Mouse (Mus musculus): ENCODE data around the gene Usp54. TPM values are rescaled to one million over a fixed set of nuclear protein-coding genes. Genes with fewer than 3 reads are reported as not detected.
A peak's percentile ranks its signal among the peaks of the same experiment; 100 is the strongest.

Gene Usp54
- 10.3 and 11.2 TPM in 2 replicates for polyA plus RNA-seq (2015; fragmentation: Nextera tagmentation; extraction: Ambion mirVana)

DNA sequence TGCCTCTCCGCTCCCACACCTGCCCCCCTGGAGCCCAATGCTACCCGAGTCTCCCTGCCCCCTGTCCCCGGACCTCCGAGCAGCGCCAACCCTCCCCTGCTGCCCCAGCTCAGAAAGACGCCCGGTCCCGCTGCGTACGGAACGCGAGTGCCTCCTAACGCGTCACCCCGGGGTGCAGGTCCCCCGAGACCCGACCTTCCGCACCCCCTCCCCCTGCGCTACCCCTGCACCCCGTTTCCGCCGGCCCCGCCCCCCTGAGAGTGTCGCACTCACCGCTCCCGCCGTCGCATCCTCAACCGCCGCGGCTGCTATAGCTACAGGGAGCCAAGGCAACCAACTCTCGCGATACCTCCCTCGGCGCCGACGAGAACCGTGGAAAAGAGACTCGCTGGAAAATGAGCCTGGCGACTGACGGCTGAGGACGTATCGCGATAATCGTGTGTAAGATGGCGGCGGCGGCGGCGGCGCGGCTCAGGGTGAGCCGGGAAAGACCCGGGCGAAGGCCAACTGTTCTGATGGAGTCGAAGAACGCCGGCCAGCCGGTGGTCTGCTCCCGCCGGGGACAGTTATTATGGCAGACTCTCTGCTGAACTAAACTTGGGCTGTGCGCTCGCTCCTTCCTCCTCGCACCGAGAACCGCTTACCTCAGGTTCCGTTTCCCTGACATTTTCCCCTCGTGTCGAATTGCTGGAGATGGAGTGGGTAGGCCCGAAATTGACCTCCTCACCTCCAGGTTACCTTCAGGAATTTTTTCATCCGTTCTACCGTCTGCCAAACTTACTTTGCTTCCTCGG, at the start of gene Usp54:
Gene Usp54, minus strand, starts transcription at position 420 of the 794 bp plus-strand sequence.
- H3K9ac ChIP-seq, result peak within 1 kb of the TSS; percentile 82
- H3K9me3 ChIP-seq, result no peaks in the 10 kb centered on the region
- H3K36me3 ChIP-seq, result no peaks in the 10 kb centered on the region
- peak within 1 kb of the TSS; percentile 90 for H3K4me2 ChIP-seq
- no peaks in the 10 kb centered on the region for H3K27me3 ChIP-seq
- ATAC-seq (ENCODE audit: low FRiP score, low read depth), result peak; percentile 97
- H3K27ac ChIP-seq (replicated peaks), result peak within 1 kb of the TSS; percentile 94
- peaks cover 24% of the 10 kb centered on the region for H3K4me1 ChIP-seq (replicated peaks)
- H3K4me3 ChIP-seq, result peak within 1 kb of the TSS; percentile 98
- WGBS, result under 1% methylated on average over 73 of the region's 73 CpGs

DNA sequence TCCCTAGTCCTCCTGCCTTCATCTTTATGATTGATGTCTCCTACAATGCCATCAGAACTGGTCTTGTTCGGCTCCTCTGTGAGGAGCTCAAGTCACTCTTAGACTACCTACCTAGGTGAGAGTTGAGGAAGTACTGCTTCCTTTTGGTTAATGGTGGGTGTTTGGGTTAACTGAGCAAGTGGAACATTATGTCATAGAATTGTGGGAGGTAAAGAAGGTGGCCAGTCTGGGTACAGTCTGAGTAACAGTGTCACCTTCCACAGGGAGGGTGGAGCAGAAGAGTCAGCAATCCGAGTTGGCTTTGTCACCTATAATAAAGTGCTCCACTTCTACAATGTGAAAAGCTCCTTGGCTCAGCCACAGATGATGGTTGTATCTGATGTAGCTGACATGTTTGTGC, 48.1 kb upstream of the Usp54 start:
- no peak overlapping the region for H3K4me3 ChIP-seq
- 88% methylated on average over 2 of the region's 2 CpGs for WGBS
- no peak overlapping the region for H3K27ac ChIP-seq (replicated peaks)
- H3K9ac ChIP-seq, result no peak overlapping the region
- peaks cover 95% of the 10 kb centered on the region for H3K36me3 ChIP-seq
- H3K27me3 ChIP-seq, result no peaks in the 10 kb centered on the region
- no peak overlapping the region for H3K4me2 ChIP-seq
- H3K9me3 ChIP-seq, result no peaks in the 10 kb centered on the region
- H3K4me1 ChIP-seq (replicated peaks), result peaks cover 3% of the 10 kb centered on the region; the same call in 1 of the 2 replicates
- ATAC-seq (ENCODE audit: low FRiP score, low read depth), result no peak

DNA sequence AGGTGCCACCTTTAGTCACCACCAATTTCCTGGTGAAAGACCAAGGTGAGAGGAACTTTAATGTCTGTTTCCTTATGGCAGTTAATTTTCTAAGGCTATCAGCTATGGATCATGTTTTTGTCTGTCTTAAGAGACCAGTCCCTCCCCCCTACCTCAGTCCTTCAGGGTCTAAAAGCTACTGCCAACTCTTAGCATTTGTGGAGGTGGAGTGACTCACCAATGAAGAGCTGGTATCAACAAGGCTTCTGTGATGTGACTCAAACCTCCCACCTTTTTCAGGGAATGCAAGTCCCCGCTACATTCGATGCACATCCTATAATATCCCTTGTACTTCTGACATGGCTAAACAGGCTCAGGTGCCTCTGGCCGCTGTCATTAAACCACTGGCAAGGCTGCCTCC, 45.7 kb upstream of the Usp54 start:
- peaks cover 96% of the 10 kb centered on the region for H3K36me3 ChIP-seq
- H3K9ac ChIP-seq, result no peak overlapping the region
- no peak for ATAC-seq (ENCODE audit: low FRiP score, low read depth)
- H3K9me3 ChIP-seq, result no peaks in the 10 kb centered on the region
- H3K4me3 ChIP-seq, result no peak overlapping the region
- no peak overlapping the region for H3K27ac ChIP-seq (replicated peaks)
- H3K4me2 ChIP-seq, result no peak overlapping the region
- no peaks in the 10 kb centered on the region for H3K4me1 ChIP-seq (replicated peaks)
- no peaks in the 10 kb centered on the region for H3K27me3 ChIP-seq
- 98% methylated on average over 3 of the region's 3 CpGs for WGBS

DNA sequence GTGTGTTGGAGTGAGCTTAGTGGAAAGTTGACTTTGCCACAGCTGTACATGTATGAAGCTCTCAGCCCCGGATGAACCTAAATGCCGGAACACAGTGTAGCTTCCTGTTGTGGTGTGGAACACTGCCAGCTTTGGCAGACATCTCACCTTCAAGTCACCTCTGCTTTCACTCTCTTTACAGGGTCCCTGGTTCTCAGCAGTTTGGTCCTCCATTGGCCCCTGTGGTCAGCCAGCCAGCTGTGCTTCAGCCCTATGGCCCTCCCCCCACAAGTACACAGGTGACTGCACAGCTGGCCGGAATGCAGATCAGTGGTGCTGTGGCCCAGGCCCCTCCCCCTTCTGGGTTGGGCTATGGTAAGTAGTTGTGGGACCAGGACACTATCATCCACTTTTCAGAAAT, 41.6 kb upstream of the Usp54 start:
- H3K4me2 ChIP-seq, result no peak overlapping the region
- 75% methylated on average over 3 of the region's 3 CpGs for WGBS
- H3K27me3 ChIP-seq, result no peaks in the 10 kb centered on the region
- no peak overlapping the region for H3K4me3 ChIP-seq
- H3K9me3 ChIP-seq, result no peaks in the 10 kb centered on the region
- peaks cover 97% of the 10 kb centered on the region for H3K36me3 ChIP-seq
- no peaks in the 10 kb centered on the region for H3K4me1 ChIP-seq (replicated peaks)
- H3K27ac ChIP-seq (replicated peaks), result no peak overlapping the region
- H3K9ac ChIP-seq, result no peak overlapping the region
- ATAC-seq (ENCODE audit: low FRiP score, low read depth), result no peak

DNA sequence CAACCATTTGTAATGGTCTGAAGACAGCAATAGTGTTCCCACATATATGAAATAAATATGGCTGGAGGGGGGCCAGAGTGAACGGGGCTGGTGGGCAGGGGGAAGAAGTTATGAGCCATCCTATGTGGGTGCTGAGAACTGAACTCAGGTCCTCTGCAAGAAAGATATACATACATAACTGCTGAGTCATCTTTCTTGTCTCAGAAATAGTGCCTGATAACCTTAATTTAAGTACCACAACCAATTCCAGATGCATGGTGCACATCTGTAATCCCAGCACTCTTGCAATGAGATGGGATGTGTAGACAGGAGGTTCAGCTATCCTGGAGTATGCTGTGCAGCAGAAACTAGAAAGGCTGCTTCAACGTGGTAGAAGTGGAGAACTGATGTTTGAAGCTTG, 40.9 kb upstream of the Usp54 start:
- ATAC-seq (ENCODE audit: low FRiP score, low read depth), result no peak
- peaks cover 95% of the 10 kb centered on the region for H3K36me3 ChIP-seq
- no peak overlapping the region for H3K4me2 ChIP-seq
- peaks cover 2% of the 10 kb centered on the region; the same call in 1 of the 2 replicates for H3K4me1 ChIP-seq (replicated peaks)
- no peaks in the 10 kb centered on the region for H3K9me3 ChIP-seq
- H3K9ac ChIP-seq, result no peak overlapping the region
- no peak overlapping the region for H3K4me3 ChIP-seq
- WGBS, result 93% methylated on average over 2 of the region's 2 CpGs
- H3K27me3 ChIP-seq, result no peaks in the 10 kb centered on the region
- H3K27ac ChIP-seq (replicated peaks), result no peak overlapping the region

DNA sequence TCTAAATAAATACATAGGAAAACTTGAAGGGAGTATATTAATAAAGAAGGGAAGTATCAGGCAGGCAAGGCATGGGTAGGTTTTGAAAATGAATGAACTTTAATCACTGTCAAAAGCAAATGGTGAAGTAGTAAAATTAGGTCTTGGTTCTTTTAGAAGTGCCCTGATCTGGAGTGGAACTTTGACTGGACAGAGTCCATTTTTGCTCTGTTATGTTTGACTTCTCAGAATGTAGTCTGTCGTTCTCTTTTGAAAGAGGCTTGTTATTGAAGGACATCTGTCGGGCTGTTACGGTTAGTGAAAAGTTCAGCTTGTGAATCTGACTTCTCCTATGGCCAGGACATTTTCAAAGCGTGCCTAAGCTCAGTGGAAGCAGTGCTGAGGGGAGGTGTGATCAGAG, 37.0 kb upstream of the Usp54 start:
- no peak for ATAC-seq (ENCODE audit: low FRiP score, low read depth)
- H3K4me3 ChIP-seq, result no peak overlapping the region
- H3K27ac ChIP-seq (replicated peaks), result no peak overlapping the region
- peaks cover 65% of the 10 kb centered on the region for H3K36me3 ChIP-seq
- H3K27me3 ChIP-seq, result no peaks in the 10 kb centered on the region
- peaks cover 23% of the 10 kb centered on the region for H3K4me1 ChIP-seq (replicated peaks)
- 94% methylated on average over 4 of the region's 4 CpGs for WGBS
- no peak overlapping the region for H3K4me2 ChIP-seq
- no peak overlapping the region for H3K9ac ChIP-seq
- H3K9me3 ChIP-seq, result no peaks in the 10 kb centered on the region

DNA sequence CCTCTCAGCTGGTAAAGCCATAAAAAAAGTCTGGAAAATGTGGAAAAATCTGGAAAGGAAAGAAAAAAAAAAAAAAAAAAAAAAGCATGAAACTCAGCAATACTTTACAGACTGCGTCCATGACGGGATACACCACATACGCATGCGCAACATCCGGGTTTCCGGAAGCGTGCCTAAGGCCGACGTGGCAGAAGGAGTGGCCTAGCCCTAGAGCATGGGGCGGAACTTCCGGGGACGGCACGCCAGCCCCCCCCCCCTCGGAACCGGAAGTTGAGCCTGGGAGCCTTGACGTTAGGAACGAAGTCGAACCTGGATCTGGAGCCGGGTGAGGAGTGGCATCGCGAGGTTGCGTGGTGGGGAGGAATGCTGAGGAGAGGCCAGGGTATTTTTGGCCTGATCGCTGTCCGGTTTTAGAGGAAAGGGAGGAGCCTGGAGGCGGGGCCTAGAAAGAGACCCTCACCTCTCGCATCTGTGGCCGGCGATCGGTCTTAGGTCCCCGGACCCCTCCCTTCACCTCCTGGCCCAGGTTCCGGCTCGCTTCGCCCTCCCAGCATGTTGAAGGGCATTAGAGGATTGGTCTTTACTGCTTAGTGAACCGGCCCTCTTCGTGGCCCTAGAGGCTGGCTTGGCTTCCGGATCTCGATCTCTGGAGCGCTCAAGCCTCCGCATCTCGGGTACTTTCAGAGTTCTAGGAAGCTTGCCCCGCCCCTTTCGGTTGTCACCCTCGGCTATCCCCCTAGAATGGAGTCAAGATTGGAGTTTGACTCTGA, 33.4 kb upstream of the Usp54 start, which contains the start of gene Sec24c:
Gene Sec24c, plus strand, starts transcription at position 245 of the 770 bp plus-strand sequence.
- ATAC-seq (ENCODE audit: low FRiP score, low read depth), result peak; percentile 98
- H3K9me3 ChIP-seq, result no peaks in the 10 kb centered on the region
- H3K4me3 ChIP-seq, result peak within 1 kb of the TSS; percentile 77
- peaks cover 23% of the 10 kb centered on the region for H3K4me1 ChIP-seq (replicated peaks)
- H3K9ac ChIP-seq, result peak within 1 kb of the TSS; percentile 73
- H3K36me3 ChIP-seq, result peaks cover 29% of the 10 kb centered on the region
- WGBS, result under 1% methylated on average over 43 of the region's 43 CpGs
- peak within 1 kb of the TSS; percentile 80 for H3K4me2 ChIP-seq
- 0 out of 2 replicates have a peak, but pooled peaks cover 6% of the 10 kb centered on the region for H3K27me3 ChIP-seq
- H3K27ac ChIP-seq (replicated peaks), result peak within 1 kb of the TSS; percentile 88

DNA sequence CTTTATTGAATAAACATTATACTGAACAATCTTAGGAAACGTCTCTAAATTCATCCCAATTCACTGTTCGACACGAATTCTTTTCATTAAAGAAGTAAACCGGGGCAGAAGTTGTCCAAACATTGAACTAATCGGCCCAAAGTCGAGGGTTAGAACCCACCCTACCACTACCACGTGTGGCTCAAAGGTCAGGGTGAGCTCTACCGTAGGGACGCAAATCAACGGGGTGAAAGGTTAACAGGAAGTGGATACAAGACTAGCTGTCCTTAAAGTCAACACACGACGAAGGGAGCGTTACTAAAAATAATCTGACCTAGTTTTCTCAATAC, 32.8 kb upstream of the Usp54 start:
- peak; percentile 77 for ATAC-seq (ENCODE audit: low FRiP score, low read depth)
- H3K4me2 ChIP-seq, result peak overlapping the region; percentile 80
- no peaks in the 10 kb centered on the region for H3K9me3 ChIP-seq

DNA sequence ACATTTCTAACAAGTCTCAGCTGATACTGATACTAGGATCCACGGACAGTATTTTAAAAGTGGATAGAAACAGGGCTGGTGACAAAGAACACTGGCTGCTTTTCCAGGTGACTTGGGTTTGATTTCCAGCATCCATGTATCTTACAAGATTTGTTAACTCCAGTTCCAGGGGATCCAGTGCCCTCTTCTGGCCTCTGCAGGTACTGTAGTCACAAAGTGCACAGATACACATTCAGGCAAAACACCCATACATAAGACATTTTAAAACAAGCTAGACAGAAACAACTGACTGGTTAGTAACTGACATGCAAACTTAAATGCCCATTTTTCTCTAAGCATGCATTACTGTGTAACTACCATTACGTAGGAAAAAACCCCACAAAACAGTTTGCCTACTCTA, 32.1 kb upstream of the Usp54 start:
- no peak overlapping the region for H3K4me3 ChIP-seq
- H3K9me3 ChIP-seq, result no peaks in the 10 kb centered on the region
- no peak for ATAC-seq (ENCODE audit: low FRiP score, low read depth)
- no peak overlapping the region for H3K27ac ChIP-seq (replicated peaks)
- H3K4me1 ChIP-seq (replicated peaks), result peaks cover 23% of the 10 kb centered on the region
- H3K9ac ChIP-seq, result no peak overlapping the region
- 85% methylated on average over 2 of the region's 2 CpGs for WGBS
- peaks cover 15% of the 10 kb centered on the region for H3K27me3 ChIP-seq
- peak overlapping the region; percentile 80; the same call in 1 of the 2 replicates for H3K4me2 ChIP-seq
- peaks cover 17% of the 10 kb centered on the region for H3K36me3 ChIP-seq

More for the DNA sequence above, 32.8 kb upstream of the Usp54 start:
- 10% methylated on average over 13 of the region's 13 CpGs for WGBS
- H3K4me3 ChIP-seq, result peak overlapping the region; percentile 77
- peaks cover 11% of the 10 kb centered on the region; the same call in 1 of the 2 replicates for H3K27me3 ChIP-seq
- H3K36me3 ChIP-seq, result peaks cover 24% of the 10 kb centered on the region
- H3K4me1 ChIP-seq (replicated peaks), result peaks cover 23% of the 10 kb centered on the region
- H3K27ac ChIP-seq (replicated peaks), result peak overlapping the region; percentile 82
- H3K9ac ChIP-seq, result peak overlapping the region; percentile 46

DNA sequence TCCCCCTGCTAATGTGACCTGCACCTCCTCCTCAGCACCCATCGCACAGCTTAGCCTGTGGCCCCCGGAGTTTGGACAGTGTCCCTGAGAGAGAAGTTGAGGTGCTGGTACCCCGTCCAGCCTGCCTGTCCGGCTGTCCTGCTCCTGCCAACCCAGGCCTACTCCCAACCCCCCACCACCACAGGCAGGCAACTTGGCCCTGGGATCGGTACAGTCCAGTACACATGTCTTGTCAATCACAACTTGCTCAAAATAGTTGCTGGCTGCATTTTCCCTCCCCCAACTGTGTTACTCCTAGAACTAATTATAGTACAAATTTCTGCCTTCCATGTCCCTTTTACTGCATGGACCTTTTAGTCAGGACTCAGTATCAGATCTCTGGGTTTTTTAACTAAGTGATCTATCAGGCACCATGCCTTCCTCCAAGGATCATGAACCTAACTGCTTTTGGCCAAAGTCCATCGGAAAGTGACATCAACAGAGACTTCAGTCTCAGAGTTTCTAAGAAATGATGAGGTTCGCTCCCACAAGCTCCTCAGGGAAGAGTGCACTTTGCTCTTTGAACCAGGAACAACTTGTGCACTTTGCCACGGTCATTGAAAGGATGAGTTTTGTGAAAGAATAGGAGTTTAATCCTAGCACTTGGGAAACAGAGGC, 27.4 kb upstream of the Usp54 start, which contains the start of gene Synpo2l:
Gene Synpo2l, minus strand, starts transcription at position 201 of the 657 bp plus-strand sequence.
- Histone ChIP-seq H3K36me3 (no peaks in the 10 kb centered on the region), H3K4me1 (replicated peaks) (no peaks in the 10 kb centered on the region), H3K27ac (replicated peaks) (no peak within 1 kb of the TSS), H3K9ac (no peak within 1 kb of the TSS), H3K4me2 (no peak within 1 kb of the TSS), H3K27me3 (peaks cover 21% of the 10 kb centered on the region), H3K9me3 (no peaks in the 10 kb centered on the region), H3K4me3 (no peak within 1 kb of the TSS)
- WGBS, result 83% methylated on average over 8 of the region's 8 CpGs
- ATAC-seq (ENCODE audit: low FRiP score, low read depth), result no peak

DNA sequence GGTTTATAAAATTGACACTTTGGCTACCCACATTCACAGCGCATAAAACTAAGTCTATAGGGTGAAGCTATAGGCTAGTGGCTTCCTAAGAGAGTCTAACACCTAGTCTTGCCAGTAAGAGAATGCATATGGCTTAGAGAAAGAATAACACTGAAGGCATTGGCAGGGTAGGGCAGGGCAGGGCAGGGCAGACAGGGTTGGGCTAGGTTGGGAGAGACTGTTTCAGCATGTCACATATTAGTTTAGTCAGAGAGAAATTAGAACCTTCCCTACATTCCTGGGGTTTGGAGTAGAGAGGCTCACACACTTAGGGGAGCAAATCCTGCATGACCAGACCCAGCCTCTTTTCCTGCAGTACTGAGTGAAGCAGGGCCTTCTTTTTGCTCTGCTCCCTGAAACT, 26.6 kb upstream of the Usp54 start:
- peaks cover 3% of the 10 kb centered on the region; the same call in 1 of the 2 replicates for H3K4me1 ChIP-seq (replicated peaks)
- H3K4me3 ChIP-seq, result no peak overlapping the region
- no peaks in the 10 kb centered on the region for H3K9me3 ChIP-seq
- no peak overlapping the region for H3K9ac ChIP-seq
- no peaks in the 10 kb centered on the region for H3K36me3 ChIP-seq
- H3K27me3 ChIP-seq, result peaks cover 22% of the 10 kb centered on the region
- no peak overlapping the region for H3K4me2 ChIP-seq
- no peak overlapping the region for H3K27ac ChIP-seq (replicated peaks)
- no peak for ATAC-seq (ENCODE audit: low FRiP score, low read depth)
- 62% methylated on average over 1 of the region's 1 CpGs for WGBS
